Mouse (Mus musculus): Measurements from ENCODE around the gene Psmd13. TPM values are rescaled to one million over a fixed set of nuclear protein-coding genes. Genes with fewer than 3 reads are reported as not detected.

Psmd13 gene
- total RNA-seq (2023): 76.1 to 84.1 TPM (median 77.2 TPM) in 4 replicates

GRCm38 (mm10) chr7:140881696-140882468, at the start of gene Psmd13, which contains the start of gene Sirt3:
TSS of gene Psmd13 (plus strand) at chr7:140881968.
TSS of gene Sirt3 (minus strand) at chr7:140882309.

GRCm38 (mm10) chr7:140834968-140835757, 46.6 kb upstream of the Psmd13 start, which contains the start of gene Urah:
TSS of gene Urah (plus strand) at chr7:140835018.

GRCm38 (mm10) chr7:140844905-140845665, 36.7 kb upstream of the Psmd13 start, which contains the start of gene Scgb1c1:
TSS of gene Scgb1c1 (plus strand) at chr7:140845547.

GRCm38 (mm10) chr7:140847755-140848580, 33.8 kb upstream of the Psmd13 start, which contains the start of gene Odf3:
TSS of gene Odf3 (plus strand) at chr7:140847805.

GRCm38 (mm10) chr7:140855860-140856784, 25.6 kb upstream of the Psmd13 start, which contains the start of gene Gm45785:
TSS of gene Gm45785 (minus strand) at chr7:140856331.

GRCm38 (mm10) chr7:140856785-140857549, 24.8 kb upstream of the Psmd13 start, which contains the start of gene Ric8a:
TSS of gene Ric8a (plus strand) at chr7:140856957.

GRCm38 (mm10) chr7:140857550-140858505, 23.9 kb upstream of the Psmd13 start, which contains the start of gene Bet1l:
TSS of gene Bet1l (minus strand) at chr7:140857577.

GRCm38 (mm10) chr7:140900220-140900619, 18.5 kb downstream of the Psmd13 start, which contains the start of gene Cox8b:
TSS of gene Cox8b (minus strand) at chr7:140900446.

GRCm38 (mm10) chr7:140920418-140921029, 38.8 kb downstream of the Psmd13 start, which contains the start of gene Nlrp6:
TSS of gene Nlrp6 (plus strand) at chr7:140920902.

GRCm38 (mm10) chr7:140941222-140942051, 59.7 kb downstream of the Psmd13 start, which contains the start of gene Pgghg:
TSS of gene Pgghg (plus strand) at chr7:140941391.

Other genes starting within 250 kb of the Psmd13 start
- gene Olfr53, start 235.5 kb upstream of the Psmd13 start, total RNA-seq (2023): not detected in 4 replicates
- gene Olfr539, start 222.0 kb upstream of the Psmd13 start, total RNA-seq (2023): not detected in 4 replicates
- gene Olfr45, start 200.0 kb upstream of the Psmd13 start, total RNA-seq (2023): not detected in 4 replicates
- not detected in 4 replicates for gene Olfr541, start 184.7 kb upstream of the Psmd13 start, total RNA-seq (2023)
- gene Cyp2e1, start 118.2 kb upstream of the Psmd13 start, total RNA-seq (2023): not detected in 4 replicates
- not detected in 4 replicates for gene Syce1, start 94.1 kb upstream of the Psmd13 start, total RNA-seq (2023)
- gene Zfp941, start 59.8 kb upstream of the Psmd13 start, total RNA-seq (2023): not detected in 4 replicates
- gene Urah, start 47.0 kb upstream of the Psmd13 start, total RNA-seq (2023): not detected in 4 replicates
- not detected in 4 replicates for gene Scgb1c1, start 36.4 kb upstream of the Psmd13 start, total RNA-seq (2023)
- not detected in 4 replicates for gene Odf3, start 34.2 kb upstream of the Psmd13 start, total RNA-seq (2023)
- not detected in 4 replicates for gene Gm45785, start 25.6 kb upstream of the Psmd13 start, total RNA-seq (2023)
- gene Ric8a, start 25.0 kb upstream of the Psmd13 start, total RNA-seq (2023): 93.4 to 117 TPM (median 99.1 TPM) in 4 replicates
- gene Bet1l, start 24.4 kb upstream of the Psmd13 start, total RNA-seq (2023): 18.9 to 23.9 TPM (median 22.0 TPM) in 4 replicates
- 7.3 to 10.8 TPM (median 8.6 TPM) in 4 replicates for gene Sirt3, start 341 bp downstream of the Psmd13 start, total RNA-seq (2023)
- not detected in 4 replicates for gene Cox8b, start 18.5 kb downstream of the Psmd13 start, total RNA-seq (2023)
- gene Nlrp6, start 38.9 kb downstream of the Psmd13 start, total RNA-seq (2023): not detected in 4 replicates
- gene Pgghg, start 59.4 kb downstream of the Psmd13 start, total RNA-seq (2023): 15.9 to 23.8 TPM (median 18.4 TPM) in 4 replicates
- gene Ifitm5, start 68.3 kb downstream of the Psmd13 start, total RNA-seq (2023): not detected in 4 replicates
- not detected in 4 replicates for gene Gm45717, start 74.0 kb downstream of the Psmd13 start, total RNA-seq (2023)
- 10.4 to 16.2 TPM (median 12.9 TPM) in 4 replicates for gene Ifitm2, start 74.0 kb downstream of the Psmd13 start, total RNA-seq (2023)
- gene Ifitm1, start 85.3 kb downstream of the Psmd13 start, total RNA-seq (2023): 1.2 TPM in 1 of 4 replicates, not detected in the others
- gene Ifitm3, start 128.8 kb downstream of the Psmd13 start, total RNA-seq (2023): 3.2 to 7.5 TPM (median 4.5 TPM) in 4 replicates
- 1.6 to 1.9 TPM in 2 of 4 replicates, not detected in the others for gene Ifitm6, start 136.0 kb downstream of the Psmd13 start, total RNA-seq (2023)
- gene Gm17387, start 147.2 kb downstream of the Psmd13 start, total RNA-seq (2023): not detected in 4 replicates
- not detected in 4 replicates for gene B4galnt4, start 179.1 kb downstream of the Psmd13 start, total RNA-seq (2023)
- gene Pkp3, start 196.2 kb downstream of the Psmd13 start, total RNA-seq (2023): 21.8 to 29.7 TPM (median 25.9 TPM) in 4 replicates
- 32.1 to 49.7 TPM (median 39.6 TPM) in 4 replicates for gene Sigirr, start 218.6 kb downstream of the Psmd13 start, total RNA-seq (2023)
- not detected in 4 replicates for gene Ano9, start 235.8 kb downstream of the Psmd13 start, total RNA-seq (2023)
- gene Ptdss2, start 240.4 kb downstream of the Psmd13 start, total RNA-seq (2023): 8.0 to 9.8 TPM (median 9.4 TPM) in 4 replicates

Measured in B cell, adult 62 days (primary cell).